Comparison of ENCODE assay signal across 13 mouse cellular contexts in genomic region chr5:73191765-73192164, GRCm38 (mm10).
A peak's percentile ranks its signal among the peaks of the same experiment; 100 is the strongest.
DNase-seq lines count a peak whose midpoint lies in the region; ATAC-seq and TF ChIP-seq lines count a peak whose summit lies in the region.
"Had no signal": no experiment of that assay in that cellular context is flagged by ENCODE, and none has a peak within 500 bp of the region (broad histone marks: within the 10 kb centered on the region; RNA-seq: fewer than 3 reads in every experiment).

No protein-coding gene starts in this region.

- H3K9ac ChIP-seq in intestine, embryonic 14.5 days (ENCODE audit: low read length), result no peak overlapping the region
- H3K9ac ChIP-seq in neural tube, embryonic 15.5 days (replicated peaks), result no peak overlapping the region
- H3K9ac ChIP-seq: heart, embryonic 15.5 days; limb, embryonic 15.5 days had no signal

- 58% methylated on average over 11 of the region's 11 CpGs for WGBS in intestine, embryonic 14.5 days
- WGBS in neural tube, embryonic 15.5 days, result 72% methylated on average over 11 of the region's 11 CpGs

- no peaks in the 10 kb centered on the region for H3K36me3 ChIP-seq in intestine, embryonic 14.5 days (ENCODE audit: control insufficient read depth, insufficient read depth, low read length)
- no peaks in the 10 kb centered on the region for H3K36me3 ChIP-seq in myocyte (ENCODE audit: control insufficient read depth, insufficient read depth)
- peaks cover 6% of the 10 kb centered on the region; the same call in 1 of the 2 replicates for H3K36me3 ChIP-seq in neural tube, embryonic 15.5 days
- H3K36me3 ChIP-seq: heart, embryonic 15.5 days had no signal

- ATAC-seq in intestine, embryonic 14.5 days (replicated peaks; ENCODE audit: low FRiP score, low TSS enrichment, low read depth), result peak; percentile 37; the same call in 1 of the 2 replicates
- ATAC-seq in neural tube, embryonic 15.5 days (ENCODE audit: low FRiP score), result no peak

- H3K4me1 ChIP-seq in intestine, embryonic 14.5 days (replicated peaks; ENCODE audit: control insufficient read depth, insufficient read depth, low read length), result peaks cover 11% of the 10 kb centered on the region; the same call in 1 of the 2 replicates
- H3K4me1 ChIP-seq in neural tube, embryonic 15.5 days, result no peaks in the 10 kb centered on the region

- no peak overlapping the region; the same call in 1 of the 2 replicates for H3K27ac ChIP-seq in intestine, embryonic 14.5 days (ENCODE audit: low read depth)
- no peak overlapping the region for H3K27ac ChIP-seq in neural tube, embryonic 15.5 days (replicated peaks)
- H3K27ac ChIP-seq: heart, embryonic 15.5 days; limb, embryonic 15.5 days had no signal

- H3K27me3 ChIP-seq in intestine, embryonic 14.5 days (replicated peaks; ENCODE audit: control insufficient read depth, insufficient read depth, low read length), result no peaks in the 10 kb centered on the region
- H3K27me3 ChIP-seq in myocyte (ENCODE audit: control insufficient read depth, insufficient read depth, insufficient read length), result no peaks in the 10 kb centered on the region
- H3K27me3 ChIP-seq in neural tube, embryonic 15.5 days (replicated peaks), result no peaks in the 10 kb centered on the region
- H3K27me3 ChIP-seq: heart, embryonic 15.5 days; limb, embryonic 15.5 days had no signal

- peak; percentile 44 for DNase-seq in embryo, embryonic 10 days (ENCODE audit: low spot score)
- DNase-seq in embryo, embryonic 9.5 days (ENCODE audit: extremely low spot score), result no peak
- peak; percentile 83 for DNase-seq in c-Kit-positive CD71-positive TER-119-negative erythroid progenitor cells, embryonic 14.5 days (ENCODE audit: low read depth)
- no peak for DNase-seq in intestine, embryonic 14.5 days (ENCODE audit: low spot score)
- no peak for DNase-seq in thymus, postnatal 36 days
- no peak for DNase-seq in lung, postnatal 10 days
- DNase-seq: cerebellum, adult 18-20 months; kidney, postnatal 36 days; right cerebral cortex, adult 18-20 months had no signal

- H3K4me2 ChIP-seq in intestine, embryonic 14.5 days (ENCODE audit: low read length), result no peak overlapping the region
- H3K4me2 ChIP-seq in myocyte (ENCODE audit: low read depth), result no peak overlapping the region
- H3K4me2 ChIP-seq in neural tube, embryonic 15.5 days, result no peak overlapping the region
- H3K4me2 ChIP-seq: heart, embryonic 15.5 days; limb, embryonic 15.5 days had no signal

- H3K9me3 ChIP-seq in intestine, embryonic 14.5 days (ENCODE audit: control insufficient read depth, low read length), result no peaks in the 10 kb centered on the region
- H3K9me3 ChIP-seq in neural tube, embryonic 15.5 days (replicated peaks), result no peaks in the 10 kb centered on the region
- H3K9me3 ChIP-seq: heart, embryonic 15.5 days; limb, embryonic 15.5 days had no signal

- no peak for TF ChIP-seq POLR2A in myocyte (IDR thresholded peaks at IDR 0.05; ENCODE audit: insufficient read length, low read depth)

- H3K4me3 ChIP-seq in intestine, embryonic 14.5 days (ENCODE audit: low read depth, low read length), result no peak overlapping the region
- no peak overlapping the region for H3K4me3 ChIP-seq in myocyte
- H3K4me3 ChIP-seq in neural tube, embryonic 15.5 days (replicated peaks), result no peak overlapping the region
- H3K4me3 ChIP-seq: heart, embryonic 15.5 days; limb, embryonic 15.5 days had no signal

- peaks cover 4% of the 10 kb centered on the region for H3K79me2 ChIP-seq in myocyte (ENCODE audit: control insufficient read depth, insufficient read depth)

- no peak overlapping the region for H3ac ChIP-seq in myocyte (ENCODE audit: control insufficient read depth, insufficient read length)

TF ChIP-seq in myocyte, 11 proteins besides CTCF, POLR2A, EP300 and RAD21:
- peak in 2 of 3 experiments; percentile 6 to 21 for TF ChIP-seq MYOD1 (IDR thresholded peaks at IDR 0.05; ENCODE audit: control insufficient read depth in 1 of 3, insufficient read length in 2 of 3, low read depth in 2 of 3)
- TF ChIP-seq CEBPB (IDR thresholded peaks at IDR 0.05; ENCODE audit: insufficient read depth, poor library complexity, severe bottlenecking), result no peak
- TF ChIP-seq USF1 (IDR thresholded peaks at IDR 0.05; ENCODE audit: low read depth), result peak; percentile 10
- TF ChIP-seq E2F4 (IDR thresholded peaks at IDR 0.05; ENCODE audit: insufficient read depth), result no peak
- peak in 1 of 3 experiments; percentile 19 for TF ChIP-seq MYOG (IDR thresholded peaks at IDR 0.05; ENCODE audit: control insufficient read depth in 1 of 3, insufficient read depth in 1 of 3, insufficient read length in 2 of 3, low read depth in 2 of 3)

Comparison
In these comparisons a context has a peak if more than half of its experiments do, and no peak if none do; other contexts are left out.
1. DNase-seq: peak in embryo, embryonic 10 days (single experiment) and c-Kit-positive CD71-positive TER-119-negative erythroid progenitor cells, embryonic 14.5 days (single experiment); none in embryo, embryonic 9.5 days (single experiment), intestine, embryonic 14.5 days (single experiment), thymus, postnatal 36 days (0 of 2) and lung, postnatal 10 days (single experiment).